Mouse (Mus musculus) heart, adult 8-10 months (tissue): ENCODE measurements at regions not wholly inside any gene's neighbourhood (a gene's known extent, or its start where the extent isn't known, plus 50 kb on each side); places are given as distances from the start of the nearest gene placed in this dataset.

ENCODE experiments used
- DNase-seq: peaks from one replicate; pipeline ENCODE4 v3.0.0; 2022; ENCODE audit warnings: low spot score

DNA sequence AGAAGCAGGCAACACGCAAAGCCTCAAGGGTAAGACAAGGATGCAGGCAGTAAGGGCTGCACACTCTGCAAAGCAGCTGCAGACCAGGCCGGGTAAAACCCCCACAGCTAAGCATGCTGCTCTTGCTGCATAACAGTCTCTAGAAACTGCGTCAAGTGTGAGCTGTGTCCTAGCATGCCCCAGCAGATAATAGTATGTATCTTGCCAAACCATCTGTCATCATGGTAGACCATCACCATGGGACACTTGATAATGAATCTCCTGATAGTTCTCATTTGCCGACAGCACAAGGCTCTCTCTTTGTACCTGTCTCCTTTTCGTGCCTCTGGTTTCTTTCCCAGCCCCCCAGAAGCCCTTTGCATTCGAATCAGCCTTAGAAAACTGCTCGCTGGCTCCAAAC, 52.5 kb upstream of the Ddx18 start:
- no peak for DNase-seq

DNA sequence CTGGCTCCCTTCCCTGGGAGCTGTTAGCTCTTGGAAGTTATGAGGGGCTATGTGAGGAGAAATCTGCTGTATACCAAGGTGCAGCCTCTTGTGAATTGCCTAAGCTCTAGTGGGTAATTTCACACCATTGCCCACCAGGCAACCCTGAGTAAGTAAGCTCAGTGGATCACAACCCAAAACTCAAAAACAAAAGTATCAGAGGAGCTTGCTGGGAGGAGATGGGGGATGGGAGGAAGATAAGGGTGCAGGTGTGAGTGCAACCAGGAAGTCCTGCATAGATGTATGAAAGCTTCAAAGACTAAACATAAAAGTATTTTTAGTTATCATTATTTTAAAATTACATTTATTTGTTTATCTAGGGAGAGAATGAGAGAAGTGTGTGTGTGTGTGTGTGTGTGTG, 50.8 kb upstream of the Ddx18 start:
- DNase-seq, result no peak
